Mouse (Mus musculus): ENCODE measurements at regions not wholly inside any gene's neighbourhood (a gene's known extent, or its start where the extent isn't known, plus 50 kb on each side); places are given as distances from the start of the nearest gene placed in this dataset.

GRCm38 (mm10) chr4:119036582-119036981, 71.9 kb upstream of the Slc2a1 start:
- no peak for DNase-seq (ENCODE audit: low read depth, low spot score)
- in situ Hi-C loops (cut with MboI; ENCODE audit: low sequenced_read_pairs in 2 of 2, unreplicated experiment in 2 of 2) = no loop called here
- H3K9ac ChIP-seq (ENCODE audit: insufficient read depth, low read depth, low read length, poor library complexity, severe bottlenecking) = no peak overlapping the region
- H3K9me3 ChIP-seq (ENCODE audit: control insufficient read depth, insufficient read depth, low read depth, low read length) = no peaks in the 10 kb centered on the region
- H3K4me3 ChIP-seq (ENCODE audit: insufficient read depth in 1 of 2, low read depth in 1 of 2, low read length in 2 of 2, poor library complexity in 1 of 2, severe bottlenecking in 1 of 2) = no peak overlapping the region
- TF ChIP-seq HCFC1 (IDR thresholded peaks at IDR 0.05; ENCODE audit: borderline replicate concordance, insufficient read depth, low read length) = no peak
- no peak for TF ChIP-seq CHD2 (IDR thresholded peaks at IDR 0.05; ENCODE audit: low read depth, low read length)
- TF ChIP-seq MAFK (IDR thresholded peaks at IDR 0.05; ENCODE audit: insufficient read depth, low read depth, low read length) = no peak
- TF ChIP-seq ZC3H11A (IDR thresholded peaks at IDR 0.05; ENCODE audit: borderline replicate concordance, low read depth, low read length) = no peak
- TF ChIP-seq ZNF384 (IDR thresholded peaks at IDR 0.05; ENCODE audit: low read depth, low read length) = no peak
- no peaks in the 10 kb centered on the region for H3K36me3 ChIP-seq (ENCODE audit: control insufficient read depth, insufficient read depth, low read length, poor library complexity, severe bottlenecking)
- no peak overlapping the region for H3K27ac ChIP-seq (ENCODE audit: insufficient read depth, low read depth, low read length, poor library complexity, severe bottlenecking)
- H3K4me1 ChIP-seq (ENCODE audit: control insufficient read depth in 2 of 2, insufficient read depth in 2 of 2, low read length in 2 of 2, poor library complexity in 1 of 2) = peaks cover 6 to 22% of the 10 kb centered on the region in 2 experiments; a peak in 3 of 4 replicates

- DNase-seq (ENCODE audit: low read depth, low spot score) = no peak
These were observed 68.5 kb upstream of the Slc2a1 start for GRCm38 (mm10) chr4:119040041-119040440.

GRCm38 (mm10) chr4:119041616-119042015, 66.9 kb upstream of the Slc2a1 start:
- H3K36me3 ChIP-seq (ENCODE audit: control insufficient read depth, insufficient read depth, low read length, poor library complexity, severe bottlenecking) = no peaks in the 10 kb centered on the region
- no peaks in the 10 kb centered on the region for H3K9me3 ChIP-seq (ENCODE audit: control insufficient read depth, insufficient read depth, low read depth, low read length)
- no peak overlapping the region for H3K4me3 ChIP-seq (ENCODE audit: insufficient read depth in 1 of 2, low read depth in 1 of 2, low read length in 2 of 2, poor library complexity in 1 of 2, severe bottlenecking in 1 of 2)
- H3K9ac ChIP-seq (ENCODE audit: insufficient read depth, low read depth, low read length, poor library complexity, severe bottlenecking) = no peak overlapping the region
- peaks cover 13 to 16% of the 10 kb centered on the region in 2 experiments for H3K4me1 ChIP-seq (ENCODE audit: control insufficient read depth in 2 of 2, insufficient read depth in 2 of 2, low read length in 2 of 2, poor library complexity in 1 of 2)
- no peak for TF ChIP-seq ZNF384 (IDR thresholded peaks at IDR 0.05; ENCODE audit: low read depth, low read length)
- TF ChIP-seq MAFK (IDR thresholded peaks at IDR 0.05; ENCODE audit: insufficient read depth, low read depth, low read length) = no peak
- no peak for TF ChIP-seq CHD2 (IDR thresholded peaks at IDR 0.05; ENCODE audit: low read depth, low read length)
- TF ChIP-seq ZC3H11A (IDR thresholded peaks at IDR 0.05; ENCODE audit: borderline replicate concordance, low read depth, low read length) = no peak
- no peak for TF ChIP-seq HCFC1 (IDR thresholded peaks at IDR 0.05; ENCODE audit: borderline replicate concordance, insufficient read depth, low read length)
- in situ Hi-C loops (cut with MboI; ENCODE audit: low sequenced_read_pairs in 2 of 2, unreplicated experiment in 2 of 2) = no loop called here
- no peak overlapping the region for H3K27ac ChIP-seq (ENCODE audit: insufficient read depth, low read depth, low read length, poor library complexity, severe bottlenecking)
- no peak for DNase-seq (ENCODE audit: low read depth, low spot score)

More at GRCm38 (mm10) chr4:119040041-119040440, 68.5 kb upstream of the Slc2a1 start:
- no peaks in the 10 kb centered on the region for H3K36me3 ChIP-seq (ENCODE audit: control insufficient read depth, insufficient read depth, low read length, poor library complexity, severe bottlenecking)
- no peaks in the 10 kb centered on the region for H3K9me3 ChIP-seq (ENCODE audit: control insufficient read depth, insufficient read depth, low read depth, low read length)
- H3K4me1 ChIP-seq (ENCODE audit: control insufficient read depth in 2 of 2, insufficient read depth in 2 of 2, low read length in 2 of 2, poor library complexity in 1 of 2) = peaks cover 6 to 14% of the 10 kb centered on the region in 2 experiments
- in situ Hi-C loops (cut with MboI; ENCODE audit: low sequenced_read_pairs in 2 of 2, unreplicated experiment in 2 of 2) = no loop called here
- no peak overlapping the region for H3K9ac ChIP-seq (ENCODE audit: insufficient read depth, low read depth, low read length, poor library complexity, severe bottlenecking)
- H3K27ac ChIP-seq (ENCODE audit: insufficient read depth, low read depth, low read length, poor library complexity, severe bottlenecking) = 0 out of 2 replicates have a peak overlapping the region, but pooled peaks have one; percentile 1
- TF ChIP-seq ZC3H11A (IDR thresholded peaks at IDR 0.05; ENCODE audit: borderline replicate concordance, low read depth, low read length) (no peak), ZNF384 (IDR thresholded peaks at IDR 0.05; ENCODE audit: low read depth, low read length) (no peak), CHD2 (IDR thresholded peaks at IDR 0.05; ENCODE audit: low read depth, low read length) (no peak), HCFC1 (IDR thresholded peaks at IDR 0.05; ENCODE audit: borderline replicate concordance, insufficient read depth, low read length) (no peak), MAFK (IDR thresholded peaks at IDR 0.05; ENCODE audit: insufficient read depth, low read depth, low read length) (no peak)
- H3K4me3 ChIP-seq (ENCODE audit: insufficient read depth in 1 of 2, low read depth in 1 of 2, low read length in 2 of 2, poor library complexity in 1 of 2, severe bottlenecking in 1 of 2) = no peak overlapping the region

GRCm38 (mm10) chr4:119044005-119044677, 64.4 kb upstream of the Slc2a1 start:
- H3K4me1 ChIP-seq (ENCODE audit: control insufficient read depth in 2 of 2, insufficient read depth in 2 of 2, low read length in 2 of 2, poor library complexity in 1 of 2) = peaks cover 13 to 16% of the 10 kb centered on the region in 2 experiments
- H3K36me3 ChIP-seq (ENCODE audit: control insufficient read depth, insufficient read depth, low read length, poor library complexity, severe bottlenecking) = no peaks in the 10 kb centered on the region
- in situ Hi-C loops (cut with MboI; ENCODE audit: low sequenced_read_pairs in 2 of 2, unreplicated experiment in 2 of 2) = no loop called here
- peak overlapping the region; percentile 53 for H3K9ac ChIP-seq (ENCODE audit: insufficient read depth, low read depth, low read length, poor library complexity, severe bottlenecking)
- no peak overlapping the region for H3K4me3 ChIP-seq (ENCODE audit: insufficient read depth in 1 of 2, low read depth in 1 of 2, low read length in 2 of 2, poor library complexity in 1 of 2, severe bottlenecking in 1 of 2)
- H3K27ac ChIP-seq (ENCODE audit: insufficient read depth, low read depth, low read length, poor library complexity, severe bottlenecking) = peak overlapping the region; percentile 38
- no peak for DNase-seq (ENCODE audit: low read depth, low spot score)
- TF ChIP-seq HCFC1 (IDR thresholded peaks at IDR 0.05; ENCODE audit: borderline replicate concordance, insufficient read depth, low read length) (no peak), MAFK (IDR thresholded peaks at IDR 0.05; ENCODE audit: insufficient read depth, low read depth, low read length) (no peak), CHD2 (IDR thresholded peaks at IDR 0.05; ENCODE audit: low read depth, low read length) (no peak), ZC3H11A (IDR thresholded peaks at IDR 0.05; ENCODE audit: borderline replicate concordance, low read depth, low read length) (no peak), ZNF384 (IDR thresholded peaks at IDR 0.05; ENCODE audit: low read depth, low read length) (no peak)
- no peaks in the 10 kb centered on the region for H3K9me3 ChIP-seq (ENCODE audit: control insufficient read depth, insufficient read depth, low read depth, low read length)

Data from ES-E14 (cell line).